Mouse (Mus musculus) layer of hippocampus, postnatal 14 days (tissue): Measurements from ENCODE around the gene Mum1. TPM values are rescaled to one million over a fixed set of nuclear protein-coding genes. Genes with fewer than 3 reads are reported as not detected.

ENCODE experiments used
- microRNA-seq, 2 experiments: library from miRNA; unstranded; fragments of <30 nt; microRNA quantifications; one replicate each; pipeline ENCODE4 v1.2.0; 2021
- total RNA-seq, 2 experiments: library from RNA; stranded (reverse); gene quantifications; 2 replicates each; pipeline ENCODE4 v1.2.3; 2021

The Mum1 gene
- total RNA-seq, 2 experiments from 2014 or later: 34.4 to 43.7 TPM

Small RNAs within 50 kb of the gene (microRNA-seq; reads per million reads assigned to microRNA genes)
- gene Mir6911: 1.4 to 3.1 reads per million in 2 experiments

Other genes with a start within 250 kb of the Mum1 start
- gene Tmem259, start 242.1 kb upstream of the Mum1 start, total RNA-seq: 100 to 1,000 TPM; 135 to 144 TPM
- 1 to 10 TPM; 7.5 to 9.3 TPM for gene Cnn2, start 237.8 kb upstream of the Mum1 start, total RNA-seq
- 10 to 100 TPM in 1 of 2 experiments, 1 to 10 TPM in 1; 9.8 to 10.5 TPM for gene Abca7, start 229.9 kb upstream of the Mum1 start, total RNA-seq
- 1 to 10 TPM; 3.8 to 3.9 TPM for gene Arhgap45, start 209.8 kb upstream of the Mum1 start, total RNA-seq
- 10 to 100 TPM; 74.1 to 74.3 TPM for gene Polr2e, start 186.6 kb upstream of the Mum1 start, total RNA-seq
- 100 to 1,000 TPM; 456 to 501 TPM for gene Gpx4, start 179.3 kb upstream of the Mum1 start, total RNA-seq
- gene Sbno2, start 120.9 kb upstream of the Mum1 start, total RNA-seq: 10 to 100 TPM; 19.8 to 21.3 TPM
- 10 to 100 TPM; 89.2 to 90.7 TPM for gene Stk11, start 110.6 kb upstream of the Mum1 start, total RNA-seq
- 100 to 1,000 TPM; 397 to 417 TPM for gene Atp5d, start 87.8 kb upstream of the Mum1 start, total RNA-seq
- gene Cbarp, start 85.6 kb upstream of the Mum1 start, total RNA-seq: 100 to 1,000 TPM; 401 to 436 TPM
- gene Midn, start 78.2 kb upstream of the Mum1 start, total RNA-seq: 10 to 100 TPM; 90.9 to 100.0 TPM
- gene Cirbp, start 60.4 kb upstream of the Mum1 start, total RNA-seq: 100 to 1,000 TPM in 1 of 2 experiments, 10 to 100 TPM in 1; 93.5 to 126 TPM
- 1 to 10 TPM; 5.1 to 5.2 TPM for gene 1600002K03Rik, start 53.5 kb upstream of the Mum1 start, total RNA-seq
- 10 to 100 TPM; 14.8 TPM for gene Efna2, start 47.0 kb upstream of the Mum1 start, total RNA-seq
- gene Ndufs7, start 22.7 kb downstream of the Mum1 start, total RNA-seq: 100 to 1,000 TPM; 169 to 175 TPM
- 10 to 100 TPM; 39.9 to 43.7 TPM for gene Gamt, start 34.6 kb downstream of the Mum1 start, total RNA-seq
- 10 to 100 TPM; 83.0 to 93.6 TPM for gene Dazap1, start 35.1 kb downstream of the Mum1 start, total RNA-seq
- gene Rps15, start 66.0 kb downstream of the Mum1 start, total RNA-seq: 100 to 1,000 TPM; 727 to 762 TPM
- 100 to 1,000 TPM; 131 to 133 TPM for gene Apc2, start 69.5 kb downstream of the Mum1 start, total RNA-seq
- gene 2310011J03Rik, start 94.1 kb downstream of the Mum1 start, total RNA-seq: 10 to 100 TPM; 20.4 to 23.1 TPM
- 1 to 10 TPM; 3.2 to 4.4 TPM for gene Pcsk4, start 103.1 kb downstream of the Mum1 start, total RNA-seq
- 10 to 100 TPM; 10.1 to 10.6 TPM for gene Reep6, start 103.5 kb downstream of the Mum1 start, total RNA-seq
- gene Adamtsl5, start 122.0 kb downstream of the Mum1 start, total RNA-seq: 1 to 10 TPM; 2.0 to 2.8 TPM
- 1 to 10 TPM; 3.2 to 3.4 TPM for gene Plk5, start 130.0 kb downstream of the Mum1 start, total RNA-seq
- gene Mex3d, start 161.2 kb downstream of the Mum1 start, total RNA-seq: 10 to 100 TPM; 20.3 to 24.2 TPM
- 100 to 1,000 TPM; 121 to 131 TPM for gene Mbd3, start 173.1 kb downstream of the Mum1 start, total RNA-seq
- 100 to 1,000 TPM; 620 to 655 TPM for gene Uqcr11, start 180.4 kb downstream of the Mum1 start, total RNA-seq
- 10 to 100 TPM; 33.3 to 35.0 TPM for gene Tcf3, start 207.2 kb downstream of the Mum1 start, total RNA-seq